Mouse (Mus musculus): ENCODE data around the gene Arhgef3. TPM values are rescaled to one million over a fixed set of nuclear protein-coding genes. Genes with fewer than 3 reads are reported as not detected.

The Arhgef3 gene
- polyA plus RNA-seq, 1 experiment from 2014 or later = 37.3 TPM

DNA sequence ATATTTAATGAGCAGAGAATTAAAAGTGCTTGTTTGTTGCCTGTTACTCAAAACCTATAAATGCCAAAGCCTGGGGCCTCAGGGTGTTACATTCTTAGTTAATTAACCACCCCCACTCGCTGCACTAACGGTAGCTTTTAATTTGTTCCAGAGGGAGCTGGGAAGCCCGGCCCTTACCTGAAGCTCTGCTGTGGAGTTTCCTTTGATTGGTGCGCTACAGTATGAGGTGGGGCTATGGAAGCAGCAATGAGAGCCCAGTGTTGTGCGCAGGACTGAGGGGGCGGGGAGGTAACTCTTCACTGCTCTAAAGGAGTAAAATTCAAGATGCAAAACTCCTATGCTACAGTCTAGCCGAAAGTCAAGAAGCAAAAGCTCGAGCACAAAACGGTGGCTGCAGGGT, 43.9 kb upstream of the Arhgef3 start:
- DNase-seq (ENCODE audit: low spot score) = no peak
- Histone ChIP-seq H3K27ac (ENCODE audit: low read length) (no peak overlapping the region), H3K9me3 (ENCODE audit: low read length) (no peaks in the 10 kb centered on the region), H3K4me1 (ENCODE audit: insufficient read depth, low read depth, low read length) (peaks cover 20% of the 10 kb centered on the region; the same call in 1 of the 2 replicates), H3K4me2 (replicated peaks; ENCODE audit: low read depth, low read length) (no peak overlapping the region), H3K9ac (replicated peaks; ENCODE audit: low read depth) (no peak overlapping the region), H3K36me3 (ENCODE audit: insufficient read depth, low read length) (no peaks in the 10 kb centered on the region), H3K27me3 (replicated peaks; ENCODE audit: insufficient read depth, low read length) (no peaks in the 10 kb centered on the region), H3K4me3 (ENCODE audit: low read depth, low read length) (no peak overlapping the region)
- ATAC-seq = no peak
- WGBS = 36% methylated on average over 9 of the region's 9 CpGs
- TF ChIP-seq CTCF (IDR thresholded peaks at IDR 0.05) (no peak), EP300 (IDR thresholded peaks at IDR 0.05) (no peak)

GRCm38 (mm10) chr14:27071985-27072384, 42.7 kb upstream of the Arhgef3 start:
- Histone ChIP-seq H3K9me3 (ENCODE audit: low read length) (no peaks in the 10 kb centered on the region), H3K4me2 (replicated peaks; ENCODE audit: low read depth, low read length) (no peak overlapping the region), H3K4me1 (ENCODE audit: insufficient read depth, low read depth, low read length) (peaks cover 24% of the 10 kb centered on the region; the same call in 1 of the 2 replicates), H3K9ac (replicated peaks; ENCODE audit: low read depth) (no peak overlapping the region), H3K4me3 (ENCODE audit: low read depth, low read length) (no peak overlapping the region), H3K36me3 (ENCODE audit: insufficient read depth, low read length) (no peaks in the 10 kb centered on the region), H3K27me3 (replicated peaks; ENCODE audit: insufficient read depth, low read length) (no peaks in the 10 kb centered on the region), H3K27ac (ENCODE audit: low read length) (no peak overlapping the region)
- 0 out of 2 replicates have a peak, but pooled peaks have one; percentile 18 for ATAC-seq
- DNase-seq (ENCODE audit: low spot score) = peak; percentile 46
- 11% methylated on average over 3 of the region's 3 CpGs for WGBS
- TF ChIP-seq CTCF (IDR thresholded peaks at IDR 0.05) (no peak), EP300 (IDR thresholded peaks at IDR 0.05) (no peak)

DNA sequence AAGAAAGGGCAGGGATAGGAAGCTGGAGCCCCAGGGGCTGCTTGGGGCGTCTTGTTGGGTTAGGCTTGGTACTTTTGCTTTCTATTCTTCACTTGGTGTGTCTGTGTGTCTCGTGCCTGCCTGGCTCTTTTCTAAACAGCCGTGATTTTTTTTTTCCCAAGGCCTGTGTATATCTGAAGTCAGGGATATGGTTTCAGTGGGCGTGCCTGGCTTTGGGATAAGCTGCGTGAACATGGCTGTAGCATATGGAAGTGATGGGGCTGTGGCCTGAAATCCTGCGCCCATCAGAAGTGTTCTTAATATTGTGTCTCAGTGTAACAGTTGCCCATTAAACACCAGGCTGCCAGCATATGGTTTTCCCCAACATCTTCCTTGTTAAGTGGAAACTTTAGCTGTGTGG, 39.6 kb upstream of the Arhgef3 start:
- TF ChIP-seq CTCF (IDR thresholded peaks at IDR 0.05) (no peak), EP300 (IDR thresholded peaks at IDR 0.05) (no peak)
- H3K9ac ChIP-seq (replicated peaks; ENCODE audit: low read depth) = no peak overlapping the region
- H3K27ac ChIP-seq (ENCODE audit: low read length) = no peak overlapping the region
- 51% methylated on average over 6 of the region's 6 CpGs for WGBS
- ATAC-seq (no peak; the same call in 1 of the 2 replicates), DNase-seq (ENCODE audit: low spot score) (peak; percentile 30)
- no peak overlapping the region for H3K4me3 ChIP-seq (ENCODE audit: low read depth, low read length)
- H3K4me2 ChIP-seq (replicated peaks; ENCODE audit: low read depth, low read length) = no peak overlapping the region
- no peaks in the 10 kb centered on the region for H3K27me3 ChIP-seq (replicated peaks; ENCODE audit: insufficient read depth, low read length)
- H3K9me3 ChIP-seq (ENCODE audit: low read length) = no peaks in the 10 kb centered on the region
- H3K36me3 ChIP-seq (ENCODE audit: insufficient read depth, low read length) = no peaks in the 10 kb centered on the region
- peaks cover 19% of the 10 kb centered on the region; the same call in 1 of the 2 replicates for H3K4me1 ChIP-seq (ENCODE audit: insufficient read depth, low read depth, low read length)

DNA sequence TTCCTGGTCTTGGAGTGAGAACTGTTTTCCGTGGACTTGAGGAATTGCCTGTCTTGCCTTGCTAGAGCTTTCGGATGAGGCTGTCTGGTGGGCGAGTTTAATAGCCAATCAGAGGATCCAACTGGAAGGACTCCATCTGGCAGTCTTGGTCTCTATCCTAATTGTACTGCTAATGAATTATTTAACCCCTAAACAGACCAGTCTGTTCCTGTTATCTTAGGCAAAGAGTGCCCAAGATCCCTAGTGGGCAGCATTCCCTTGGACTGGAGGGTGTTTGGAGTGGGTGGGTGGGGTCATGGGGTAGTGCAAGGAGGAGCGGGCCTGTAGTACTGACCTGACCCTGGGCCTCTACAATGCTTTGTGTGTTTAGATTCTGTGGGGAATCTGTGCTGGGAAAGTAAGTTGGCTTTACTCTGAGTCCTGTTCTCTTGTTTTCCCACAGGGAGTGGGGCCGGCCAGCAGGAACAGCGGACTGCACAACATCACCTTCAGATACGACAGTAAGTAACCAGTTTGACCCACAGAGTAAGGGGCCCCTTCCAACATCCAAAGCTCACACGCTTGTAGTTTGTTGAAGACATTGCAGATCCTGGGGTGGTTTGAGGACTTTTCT, 38.7 kb upstream of the Arhgef3 start:
- Histone ChIP-seq H3K4me3 (ENCODE audit: low read depth, low read length) (no peak overlapping the region), H3K4me1 (ENCODE audit: insufficient read depth, low read depth, low read length) (peaks cover 19% of the 10 kb centered on the region; the same call in 1 of the 2 replicates), H3K9ac (replicated peaks; ENCODE audit: low read depth) (no peak overlapping the region), H3K27me3 (replicated peaks; ENCODE audit: insufficient read depth, low read length) (no peaks in the 10 kb centered on the region), H3K27ac (ENCODE audit: low read length) (no peak overlapping the region), H3K4me2 (replicated peaks; ENCODE audit: low read depth, low read length) (no peak overlapping the region), H3K9me3 (ENCODE audit: low read length) (no peaks in the 10 kb centered on the region), H3K36me3 (ENCODE audit: insufficient read depth, low read length) (no peaks in the 10 kb centered on the region)
- 60% methylated on average over 8 of the region's 8 CpGs for WGBS
- no peak for TF ChIP-seq EP300 (IDR thresholded peaks at IDR 0.05)
- TF ChIP-seq CTCF (IDR thresholded peaks at IDR 0.05) = no peak
- ATAC-seq (no peak), DNase-seq (ENCODE audit: low spot score) (no peak)

DNA sequence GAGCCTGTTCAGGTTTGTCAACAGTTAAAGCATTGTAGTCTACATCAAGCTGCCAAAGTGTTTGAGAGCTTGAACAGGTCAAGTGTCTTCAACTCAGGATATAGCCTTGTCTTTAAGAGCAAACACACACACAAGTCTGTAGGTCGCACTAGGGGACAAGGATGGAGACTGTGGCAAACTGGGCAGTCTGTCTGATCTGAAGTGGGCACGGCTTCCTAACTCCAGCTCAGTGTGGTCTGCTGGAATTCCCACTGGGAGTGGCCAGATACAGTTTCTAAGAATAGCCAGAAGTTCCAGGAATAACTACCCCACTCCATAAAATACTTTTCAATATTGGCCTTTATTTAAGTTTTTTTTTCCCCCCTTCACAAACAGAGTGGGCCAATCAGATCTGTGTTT, 38.2 kb upstream of the Arhgef3 start:
- Histone ChIP-seq H3K27ac (ENCODE audit: low read length) (no peak overlapping the region), H3K36me3 (ENCODE audit: insufficient read depth, low read length) (no peaks in the 10 kb centered on the region), H3K9me3 (ENCODE audit: low read length) (no peaks in the 10 kb centered on the region), H3K4me3 (ENCODE audit: low read depth, low read length) (no peak overlapping the region), H3K4me2 (replicated peaks; ENCODE audit: low read depth, low read length) (no peak overlapping the region), H3K27me3 (replicated peaks; ENCODE audit: insufficient read depth, low read length) (no peaks in the 10 kb centered on the region), H3K4me1 (ENCODE audit: insufficient read depth, low read depth, low read length) (peaks cover 19% of the 10 kb centered on the region; the same call in 1 of the 2 replicates), H3K9ac (replicated peaks; ENCODE audit: low read depth) (no peak overlapping the region)
- 49% methylated on average over 2 of the region's 2 CpGs for WGBS
- no peak for DNase-seq (ENCODE audit: low spot score)
- ATAC-seq = no peak
- no peak for TF ChIP-seq EP300 (IDR thresholded peaks at IDR 0.05)
- TF ChIP-seq CTCF (IDR thresholded peaks at IDR 0.05) = no peak

DNA sequence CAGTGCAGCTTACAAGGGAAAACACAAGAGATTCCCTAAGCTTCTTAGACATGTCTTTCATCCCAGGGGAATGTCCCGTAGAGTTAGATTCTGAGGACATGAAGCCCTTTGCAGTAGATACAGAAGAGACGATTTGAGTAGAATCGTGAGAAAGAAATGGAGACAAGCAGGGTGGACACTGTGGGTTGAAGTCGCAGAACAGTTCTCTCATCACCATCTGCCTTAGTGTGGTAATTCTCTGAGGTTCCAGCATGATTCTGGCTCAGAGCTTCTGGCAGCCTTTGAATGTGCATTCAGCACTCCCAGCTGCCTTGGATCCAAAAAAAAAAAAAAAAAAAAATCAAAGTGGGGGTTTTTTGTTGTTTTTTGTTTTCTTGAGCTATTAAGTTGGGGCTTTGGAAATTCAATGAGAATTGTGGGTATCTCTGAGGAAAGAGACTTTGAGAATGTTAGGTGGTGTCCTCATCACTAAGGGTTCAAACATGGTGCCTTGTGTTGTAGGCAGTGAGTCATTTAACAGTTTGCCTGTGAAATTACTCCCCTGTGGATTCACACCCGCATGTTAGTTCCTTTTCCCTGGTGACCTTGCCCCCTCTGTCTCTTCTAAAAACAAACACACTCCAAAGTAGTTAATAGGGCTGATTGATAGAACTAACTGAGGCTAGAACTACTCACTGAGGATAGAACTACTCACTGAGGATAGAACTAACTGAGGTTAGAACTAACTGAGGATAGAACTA, 33.0 kb upstream of the Arhgef3 start:
- 67% methylated on average over 5 of the region's 5 CpGs for WGBS

More for the DNA sequence above, 33.0 kb upstream of the Arhgef3 start:
- Histone ChIP-seq H3K27me3 (replicated peaks; ENCODE audit: insufficient read depth, low read length) (no peaks in the 10 kb centered on the region), H3K4me3 (ENCODE audit: low read depth, low read length) (no peak overlapping the region), H3K4me2 (replicated peaks; ENCODE audit: low read depth, low read length) (no peak overlapping the region), H3K9ac (replicated peaks; ENCODE audit: low read depth) (no peak overlapping the region), H3K4me1 (ENCODE audit: insufficient read depth, low read depth, low read length) (no peaks in the 10 kb centered on the region), H3K36me3 (ENCODE audit: insufficient read depth, low read length) (no peaks in the 10 kb centered on the region), H3K9me3 (ENCODE audit: low read length) (no peaks in the 10 kb centered on the region), H3K27ac (ENCODE audit: low read length) (no peak overlapping the region)
- TF ChIP-seq CTCF (IDR thresholded peaks at IDR 0.05) = no peak
- TF ChIP-seq EP300 (IDR thresholded peaks at IDR 0.05) = no peak
- ATAC-seq = no peak
- DNase-seq (ENCODE audit: low spot score) = no peak

Data from lung, postnatal 0 days (tissue).